Mouse (Mus musculus) embryonic facial prominence, embryonic 14.5 days (tissue): ENCODE results near the gene Upp2. TPM values are rescaled to one million over a fixed set of nuclear protein-coding genes. Genes with fewer than 3 reads are reported as not detected.

Experiments used
- ATAC-seq: fragments of 200-750 bp; cut with Nextera tagmentation; 2 replicates; pipeline ENCODE4 v1.8.0; 2017; ENCODE audit warnings: low read depth, moderate number of reproducible peaks, moderate TSS enrichment
- DNase-seq: peaks from one replicate; pipeline ENCODE4 v3.0.0-alpha.2; 2015; ENCODE audit warnings: low spot score
- H3K27ac ChIP-seq: fragments of 300-500 bp; sonication (generic); replicated peaks from 2 replicates; pipeline ENCODE4 v1.5.1; 2014; ENCODE audit warnings: low read depth, mild to moderate bottlenecking, low read length, moderate library complexity
- H3K27me3 ChIP-seq: fragments of 300-500 bp; sonication (generic); replicated peaks from 2 replicates; pipeline ENCODE4 v1.6.1; 2014; ENCODE audit warnings: low read length; ENCODE audit not compliant: control insufficient read depth, insufficient read depth
- H3K36me3 ChIP-seq: fragments of 300-500 bp; sonication (generic); 2 replicates; pipeline ENCODE4 v1.6.1; 2014; ENCODE audit warnings: low read length, mixed read lengths; ENCODE audit not compliant: control insufficient read depth, insufficient read depth
- H3K4me1 ChIP-seq: fragments of 300-500 bp; sonication (generic); 2 replicates; pipeline ENCODE4 v1.6.1; 2014; ENCODE audit warnings: antibody characterized with exemption, low read length; ENCODE audit not compliant: control insufficient read depth, insufficient read depth
- H3K4me2 ChIP-seq: fragments of 300-500 bp; sonication (generic); 2 replicates; pipeline ENCODE4 v1.6.1; 2014; ENCODE audit warnings: low read depth, mild to moderate bottlenecking, low read length, moderate library complexity, mixed read lengths
- H3K4me3 ChIP-seq: fragments of 300-500 bp; sonication (generic); 2 replicates; pipeline ENCODE4 v1.5.1; 2014; ENCODE audit warnings: low read depth, mild to moderate bottlenecking, low read length
- H3K9ac ChIP-seq: fragments of 300-500 bp; sonication (generic); 2 replicates; pipeline ENCODE4 v1.6.1; 2014; ENCODE audit warnings: low read depth, mild to moderate bottlenecking, low read length, moderate library complexity, mixed read lengths
- H3K9me3 ChIP-seq: fragments of 300-500 bp; sonication (generic); 2 replicates; pipeline ENCODE4 v1.6.1; 2016; ENCODE audit warnings: low read length; ENCODE audit not compliant: control insufficient read depth
- WGBS: fragments of 180-500 bp; shearing (Covaris S2); extraction: QIAGEN DNeasy Blood & Tissue Kit; methylation state at CpG from one replicate; pipeline ENCODE4 v1.1.7; 2014; 5-methylcytosine and 5-hydroxymethylcytosine counted together
- polyA plus RNA-seq: library from polyadenylated mRNA; unstranded; fragments of >200 nt; fragmentation: Nextera tagmentation; extraction: Ambion mirVana; gene quantifications from 2 replicates; pipeline ENCODE4 v1.2.1, GENCODE M21; 2014

The Upp2 gene
- polyA plus RNA-seq, 1 experiment from 2014 or later, result 8.7 TPM

DNA sequence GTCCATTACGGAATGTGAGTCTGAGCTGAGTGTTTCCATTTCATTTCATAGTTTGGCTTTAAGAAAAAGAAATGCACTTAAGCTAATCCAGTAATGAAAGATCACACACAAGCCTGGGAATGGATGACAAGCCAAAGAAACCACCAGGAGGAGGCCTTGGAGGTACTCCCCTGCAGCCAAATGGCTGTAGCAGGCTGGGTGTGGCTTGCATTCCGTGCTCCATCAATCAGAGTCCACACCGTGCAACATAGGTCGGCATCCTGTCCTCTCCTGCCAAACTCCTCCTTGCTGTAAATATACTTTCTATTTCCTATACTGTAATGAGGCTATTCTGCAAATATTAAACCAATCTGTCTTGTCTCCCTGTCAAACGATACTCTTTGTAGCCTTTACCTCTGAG is 143.1 kb downstream of the Upp2 start:
- peak; percentile 79 for ATAC-seq
- 40% methylated on average over 5 of the region's 5 CpGs for WGBS
- H3K9ac ChIP-seq, result no peak overlapping the region
- peak overlapping the region; percentile 78 for H3K27ac ChIP-seq
- no peak overlapping the region for H3K4me3 ChIP-seq
- no peaks in the 10 kb centered on the region for H3K27me3 ChIP-seq
- no peak overlapping the region for H3K4me2 ChIP-seq
- H3K36me3 ChIP-seq, result no peaks in the 10 kb centered on the region
- H3K9me3 ChIP-seq, result no peaks in the 10 kb centered on the region
- peak; percentile 83 for DNase-seq
- peaks cover 34% of the 10 kb centered on the region for H3K4me1 ChIP-seq

DNA sequence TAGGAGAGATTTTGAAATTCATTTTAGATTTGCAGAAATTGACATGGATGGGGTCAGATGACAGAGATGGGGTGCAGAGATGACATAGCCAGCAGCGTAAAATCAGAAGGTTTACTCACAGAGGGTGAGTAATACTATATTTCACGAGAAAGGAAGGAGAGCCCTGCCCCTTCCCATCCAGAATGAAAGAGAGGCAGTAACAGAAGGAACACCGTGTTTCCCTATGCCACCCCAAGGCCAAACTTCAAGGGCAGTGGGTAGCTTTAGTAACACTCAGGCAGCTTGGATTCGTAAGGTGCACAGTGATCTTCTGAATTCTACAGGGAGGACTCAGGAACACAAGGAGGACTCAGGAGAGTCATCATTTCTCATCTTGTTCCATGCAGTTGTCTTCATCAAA is 144.0 kb downstream of the Upp2 start:
- peak overlapping the region; percentile 78 for H3K27ac ChIP-seq
- no peaks in the 10 kb centered on the region for H3K9me3 ChIP-seq

DNA sequence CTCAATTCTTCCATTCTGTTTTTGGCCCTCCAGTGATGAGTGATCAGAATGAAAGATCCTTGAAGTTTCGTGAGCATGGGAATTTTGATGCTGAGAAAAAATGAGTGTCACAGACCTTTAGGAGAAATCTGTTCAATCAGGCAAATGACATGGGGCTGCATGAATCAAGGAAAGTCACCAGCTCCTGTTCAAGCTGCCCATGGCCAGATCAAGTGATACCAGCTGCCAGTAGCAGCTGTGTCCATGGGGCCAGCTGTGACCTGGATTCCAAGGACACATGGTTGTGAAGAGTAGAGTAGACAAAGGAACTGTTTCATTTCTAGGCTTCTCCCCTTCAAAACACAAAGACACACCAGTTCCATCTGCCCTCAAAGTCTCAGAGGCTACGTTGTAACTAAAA is 144.4 kb downstream of the Upp2 start:
- 38% methylated on average over 2 of the region's 2 CpGs for WGBS
- no peak overlapping the region for H3K9ac ChIP-seq
- H3K27me3 ChIP-seq, result no peaks in the 10 kb centered on the region
- no peak overlapping the region for H3K4me3 ChIP-seq
- DNase-seq, result peak; percentile 67
- peaks cover 34% of the 10 kb centered on the region for H3K4me1 ChIP-seq
- H3K36me3 ChIP-seq, result no peaks in the 10 kb centered on the region
- H3K9me3 ChIP-seq, result no peaks in the 10 kb centered on the region
- peak; percentile 65; the same call in 1 of the 2 replicates for ATAC-seq
- no peak overlapping the region for H3K4me2 ChIP-seq
- peak overlapping the region; percentile 78 for H3K27ac ChIP-seq

More for the DNA sequence above, 144.0 kb downstream of the Upp2 start:
- no peak for ATAC-seq
- Histone ChIP-seq H3K36me3 (no peaks in the 10 kb centered on the region), H3K4me3 (no peak overlapping the region), H3K9ac (no peak overlapping the region), H3K4me1 (peaks cover 34% of the 10 kb centered on the region), H3K27me3 (no peaks in the 10 kb centered on the region), H3K4me2 (no peak overlapping the region)
- no peak for DNase-seq
- WGBS, result 72% methylated on average over 4 of the region's 4 CpGs

DNA sequence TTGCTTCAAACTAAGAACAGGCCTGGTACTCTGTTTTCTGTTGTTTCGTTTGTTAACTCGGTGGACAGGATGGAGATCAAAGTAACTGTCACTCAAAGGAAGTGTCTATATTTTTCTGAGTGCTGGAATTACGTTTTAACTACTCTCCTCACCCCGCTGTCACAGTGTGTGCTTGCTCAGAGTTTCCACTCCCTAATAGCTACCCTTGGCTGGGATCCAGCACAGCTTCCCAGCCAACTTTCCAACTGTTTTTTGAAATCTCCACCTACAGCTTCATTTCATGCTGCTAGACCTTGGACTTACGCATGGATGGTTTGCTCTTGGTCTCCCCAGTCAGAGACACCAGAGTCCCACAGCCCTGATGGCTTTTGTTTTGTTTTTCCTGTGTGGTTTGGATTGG is 144.8 kb downstream of the Upp2 start:
- Histone ChIP-seq H3K4me1 (peaks cover 34% of the 10 kb centered on the region), H3K4me2 (no peak overlapping the region), H3K27ac (peak overlapping the region; percentile 78), H3K27me3 (no peaks in the 10 kb centered on the region), H3K36me3 (no peaks in the 10 kb centered on the region), H3K9me3 (no peaks in the 10 kb centered on the region), H3K4me3 (no peak overlapping the region), H3K9ac (no peak overlapping the region)
- ATAC-seq (peak; percentile 74), DNase-seq (peak; percentile 93)
- 17% methylated on average over 5 of the region's 5 CpGs for WGBS

DNA sequence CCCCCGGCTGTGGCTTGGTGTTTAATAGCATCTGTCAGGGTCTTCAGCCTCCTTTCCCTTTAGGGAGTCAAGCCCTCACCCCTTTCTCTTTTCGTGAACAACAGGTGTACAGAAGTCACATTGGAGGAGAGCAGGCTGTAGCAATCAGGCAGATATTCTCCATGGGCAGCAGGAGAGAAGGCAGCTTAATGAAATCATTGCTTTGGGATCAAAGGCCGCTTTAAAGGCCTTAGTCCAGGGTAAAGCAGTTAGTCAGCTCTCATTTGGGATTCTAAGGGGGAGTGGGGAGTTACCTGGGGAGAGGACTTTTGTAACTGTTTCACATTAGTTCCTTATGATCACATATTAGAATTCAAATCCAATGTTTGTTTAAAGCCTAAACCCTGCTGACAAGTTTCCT is 150.8 kb downstream of the Upp2 start:
- H3K9me3 ChIP-seq, result 0 out of 2 replicates have a peak, but pooled peaks cover 11% of the 10 kb centered on the region
- no peaks in the 10 kb centered on the region for H3K4me1 ChIP-seq
- WGBS, result 40% methylated on average over 3 of the region's 3 CpGs
- H3K27me3 ChIP-seq, result no peaks in the 10 kb centered on the region
- H3K27ac ChIP-seq, result no peak overlapping the region
- no peak overlapping the region for H3K4me3 ChIP-seq
- no peak overlapping the region for H3K9ac ChIP-seq
- DNase-seq, result no peak
- no peak for ATAC-seq
- no peaks in the 10 kb centered on the region for H3K36me3 ChIP-seq
- no peak overlapping the region for H3K4me2 ChIP-seq

DNA sequence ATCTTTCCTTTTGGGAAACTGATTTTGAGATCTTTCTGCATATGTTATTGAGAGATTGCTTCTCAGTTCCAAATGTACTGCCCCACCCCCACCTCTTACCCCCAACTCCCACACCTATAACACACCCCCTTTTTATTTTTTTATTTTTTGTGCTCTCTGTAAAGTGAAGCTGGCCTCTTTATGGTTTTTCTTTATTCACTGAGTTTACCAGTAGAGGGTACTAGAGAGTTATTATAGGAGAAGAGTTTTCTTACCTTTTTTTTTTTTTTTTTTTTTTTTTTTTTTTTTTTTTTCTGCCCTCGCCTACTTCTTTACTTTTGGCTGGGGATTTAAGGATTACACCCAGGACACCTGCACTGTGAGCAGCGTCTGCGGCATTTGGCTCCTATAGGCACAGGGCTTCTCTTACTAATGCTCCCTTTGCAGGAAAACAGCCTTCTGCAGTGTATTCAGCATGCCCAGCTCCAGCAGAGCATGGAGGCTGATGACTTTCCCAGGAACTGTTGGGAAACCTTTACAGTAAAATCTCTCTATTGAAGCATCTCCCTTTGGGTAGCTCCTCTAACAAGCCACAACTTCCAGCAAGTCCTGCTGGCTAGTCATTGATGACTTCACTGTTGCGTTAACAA is 170.2 kb downstream of the Upp2 start:
- Histone ChIP-seq H3K4me3 (no peak overlapping the region), H3K4me2 (no peak overlapping the region), H3K4me1 (no peaks in the 10 kb centered on the region), H3K27me3 (no peaks in the 10 kb centered on the region), H3K36me3 (no peaks in the 10 kb centered on the region), H3K9ac (no peak overlapping the region), H3K9me3 (no peaks in the 10 kb centered on the region), H3K27ac (no peak overlapping the region)
- 27% methylated on average over 4 of the region's 4 CpGs for WGBS
- DNase-seq (peak; percentile 36), ATAC-seq (peak; percentile 44; the same call in 1 of the 2 replicates)

DNA sequence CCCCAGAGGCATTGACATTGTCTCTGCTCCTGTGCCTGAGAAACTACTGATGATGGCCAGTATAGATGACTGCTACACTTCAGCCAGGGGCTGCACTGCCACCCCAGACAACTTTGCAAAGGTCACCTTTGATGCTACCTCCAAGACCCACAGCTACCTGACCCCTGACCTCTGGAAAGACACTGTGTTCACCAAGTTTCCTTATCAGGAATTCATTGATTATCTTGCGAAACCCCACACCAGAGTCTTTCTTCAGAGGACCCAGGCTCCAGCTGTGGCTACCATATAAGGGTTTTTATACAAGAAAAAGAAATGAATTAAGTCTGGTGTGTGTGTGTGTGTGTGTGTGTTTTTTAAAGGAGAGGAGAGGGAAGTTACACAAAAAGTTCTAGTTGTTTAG is 174.1 kb downstream of the Upp2 start:
- Histone ChIP-seq H3K9ac (no peak overlapping the region), H3K9me3 (no peaks in the 10 kb centered on the region), H3K4me3 (no peak overlapping the region), H3K27me3 (no peaks in the 10 kb centered on the region), H3K4me2 (no peak overlapping the region), H3K27ac (no peak overlapping the region), H3K36me3 (no peaks in the 10 kb centered on the region), H3K4me1 (no peaks in the 10 kb centered on the region)
- ATAC-seq (no peak), DNase-seq (no peak)
- 83% methylated on average over 1 of the region's 1 CpGs for WGBS

DNA sequence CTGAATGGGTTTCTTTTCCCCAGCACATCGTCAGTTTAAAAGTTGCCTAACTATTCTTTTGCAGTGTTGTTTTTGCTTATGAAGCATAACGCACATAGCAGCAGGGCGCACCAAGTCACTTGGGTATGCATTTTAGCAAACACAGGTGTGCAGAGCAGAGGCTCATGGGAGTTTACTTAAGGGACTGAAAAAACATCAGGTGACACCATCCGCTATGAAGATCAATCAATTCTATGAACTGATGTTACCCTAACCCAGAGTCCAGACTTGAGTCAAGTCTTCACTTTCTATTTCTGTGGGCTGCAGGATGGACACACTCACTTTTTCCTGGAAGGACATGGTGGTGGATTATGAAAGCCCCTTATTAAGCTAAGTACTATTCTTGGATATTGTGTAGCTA is 174.9 kb downstream of the Upp2 start:
- WGBS, result 88% methylated on average over 4 of the region's 4 CpGs

DNA sequence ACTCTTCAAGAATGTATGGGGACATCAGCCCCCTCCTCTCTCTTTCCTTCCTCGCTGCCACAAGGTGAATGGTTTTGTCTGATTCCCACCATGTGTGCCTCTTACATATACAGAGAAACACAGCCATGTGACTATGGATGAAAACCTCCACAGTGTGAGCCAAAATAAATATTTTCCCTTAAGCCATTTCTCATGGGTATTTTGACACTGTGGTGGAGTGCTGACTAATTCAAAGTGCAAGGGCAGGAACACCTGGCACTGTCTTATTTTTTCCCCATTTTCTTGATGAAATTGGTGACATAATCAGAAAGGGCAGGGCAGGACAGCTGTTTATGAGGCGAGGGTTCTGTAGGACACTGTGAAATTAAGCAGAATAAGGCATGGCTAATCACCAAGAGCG is 176.3 kb downstream of the Upp2 start:
- no peak overlapping the region for H3K4me3 ChIP-seq
- H3K36me3 ChIP-seq, result no peaks in the 10 kb centered on the region
- no peaks in the 10 kb centered on the region for H3K27me3 ChIP-seq
- DNase-seq (peak; percentile 22), ATAC-seq (no peak)
- 54% methylated on average over 3 of the region's 3 CpGs for WGBS
- no peaks in the 10 kb centered on the region for H3K4me1 ChIP-seq
- H3K9ac ChIP-seq, result no peak overlapping the region
- no peak overlapping the region for H3K27ac ChIP-seq
- no peaks in the 10 kb centered on the region for H3K9me3 ChIP-seq
- no peak overlapping the region for H3K4me2 ChIP-seq

More for the DNA sequence above, 174.9 kb downstream of the Upp2 start:
- H3K4me2 ChIP-seq, result no peak overlapping the region
- ATAC-seq, result no peak
- no peak overlapping the region for H3K27ac ChIP-seq
- no peaks in the 10 kb centered on the region for H3K36me3 ChIP-seq
- H3K9ac ChIP-seq, result no peak overlapping the region
- no peaks in the 10 kb centered on the region for H3K4me1 ChIP-seq
- no peak overlapping the region for H3K4me3 ChIP-seq
- no peak for DNase-seq
- H3K27me3 ChIP-seq, result no peaks in the 10 kb centered on the region
- H3K9me3 ChIP-seq, result no peaks in the 10 kb centered on the region
